Mouse (Mus musculus): ENCODE results near the gene Ocln. TPM values are rescaled to one million over a fixed set of nuclear protein-coding genes. Genes with fewer than 3 reads are reported as not detected.

The Ocln gene
- total RNA-seq, 2 experiments from 2014 or later: 0.30 TPM; not detected in 1

DNA sequence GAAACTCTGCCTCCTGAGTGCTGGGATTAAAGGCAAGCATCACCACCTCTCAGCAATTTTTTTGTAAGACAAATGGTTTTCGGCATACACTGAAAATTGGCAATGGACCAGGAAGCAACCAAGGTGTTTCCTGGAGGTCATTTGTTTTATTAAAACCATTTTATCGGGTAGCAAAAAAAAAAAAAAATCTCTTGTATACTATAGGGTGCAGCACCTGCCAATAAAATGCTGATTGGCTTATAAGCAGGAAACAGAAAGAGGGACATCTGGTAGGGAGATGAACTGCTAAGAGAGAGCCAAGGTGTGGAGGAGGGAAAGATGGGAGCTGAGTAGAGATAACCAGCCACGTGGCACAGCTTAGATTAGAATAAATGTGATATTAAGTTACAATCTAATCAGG, 7.0 kb downstream of the Ocln start:
- no peak for ATAC-seq (replicated peaks; ENCODE audit: poor library complexity)

DNA sequence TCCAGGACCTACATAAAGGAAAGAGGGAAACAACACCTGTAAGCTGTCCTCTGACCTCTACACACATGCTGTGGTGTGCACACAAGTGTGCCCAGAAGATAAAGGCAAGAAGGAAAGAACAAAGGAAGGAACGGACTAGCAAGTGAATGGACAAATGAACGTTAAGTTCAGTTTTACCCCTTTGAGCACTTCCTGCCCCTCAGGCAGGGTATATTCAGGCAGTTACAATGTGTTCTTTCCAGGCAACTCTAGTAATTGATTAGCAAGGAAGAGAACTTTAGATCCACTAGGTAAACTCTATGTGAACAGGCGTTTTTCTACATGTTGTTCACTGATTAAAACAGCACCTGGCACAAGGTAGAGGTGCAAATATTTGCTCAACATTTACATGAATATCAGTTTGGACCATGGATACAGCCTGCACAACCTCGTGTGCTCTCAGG, 8.3 kb downstream of the Ocln start:
- ATAC-seq (replicated peaks; ENCODE audit: poor library complexity): no peak

DNA sequence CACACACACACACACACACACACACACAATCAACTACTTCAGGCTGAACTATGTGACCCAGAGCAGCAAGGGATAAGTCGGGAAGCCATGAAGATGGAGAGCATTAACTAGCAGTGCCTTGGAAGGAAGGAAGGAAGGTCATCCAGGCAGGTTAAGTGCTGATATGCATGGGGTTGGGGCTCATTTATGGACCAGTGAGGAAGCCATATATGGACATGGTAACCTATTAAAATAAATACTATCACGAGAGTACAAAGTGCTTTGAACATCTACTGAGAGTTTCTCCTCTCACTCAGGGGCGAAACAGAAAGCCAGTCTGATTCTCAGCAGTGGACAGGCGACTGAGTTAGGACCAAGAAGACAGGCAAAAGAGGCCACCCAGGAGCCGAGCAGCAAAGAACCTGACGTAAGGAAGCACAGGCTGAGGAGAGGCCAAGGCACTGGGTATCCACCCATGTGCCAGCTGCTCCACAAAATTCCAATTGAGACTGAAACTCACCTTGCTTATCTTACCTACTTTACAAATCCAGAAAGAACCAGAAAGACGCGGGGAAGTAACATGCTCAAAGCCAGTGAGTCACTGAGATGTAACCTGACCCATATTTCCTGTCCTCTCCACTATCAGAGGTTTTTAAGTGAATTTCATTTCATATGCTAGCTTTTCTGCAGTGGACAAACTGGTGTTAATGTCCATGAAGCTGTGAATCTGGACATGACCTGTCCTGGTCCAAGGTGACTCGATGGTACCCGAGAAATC, 9.3 kb downstream of the Ocln start:
- no peak for ATAC-seq (replicated peaks; ENCODE audit: poor library complexity)

DNA sequence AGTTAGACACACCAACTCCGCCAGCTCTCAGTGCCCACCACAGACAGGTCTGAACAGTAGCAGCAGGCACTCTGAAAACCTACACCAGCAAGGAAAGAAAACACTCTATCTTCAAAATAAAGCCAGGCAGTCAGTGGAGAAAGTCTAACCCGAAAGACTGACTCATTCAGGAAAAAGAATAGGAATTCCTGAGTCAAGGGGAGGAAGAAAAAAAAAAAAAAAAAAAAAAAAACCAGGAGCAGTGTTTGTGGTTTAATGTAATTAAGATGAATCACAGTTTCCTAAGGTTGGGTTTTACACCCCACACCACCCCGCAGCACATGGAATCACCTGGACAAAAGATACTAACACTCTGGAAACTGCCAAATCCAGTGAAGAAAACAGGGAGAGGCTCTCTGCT, 16.4 kb downstream of the Ocln start:
- ATAC-seq (replicated peaks; ENCODE audit: poor library complexity): no peak

DNA sequence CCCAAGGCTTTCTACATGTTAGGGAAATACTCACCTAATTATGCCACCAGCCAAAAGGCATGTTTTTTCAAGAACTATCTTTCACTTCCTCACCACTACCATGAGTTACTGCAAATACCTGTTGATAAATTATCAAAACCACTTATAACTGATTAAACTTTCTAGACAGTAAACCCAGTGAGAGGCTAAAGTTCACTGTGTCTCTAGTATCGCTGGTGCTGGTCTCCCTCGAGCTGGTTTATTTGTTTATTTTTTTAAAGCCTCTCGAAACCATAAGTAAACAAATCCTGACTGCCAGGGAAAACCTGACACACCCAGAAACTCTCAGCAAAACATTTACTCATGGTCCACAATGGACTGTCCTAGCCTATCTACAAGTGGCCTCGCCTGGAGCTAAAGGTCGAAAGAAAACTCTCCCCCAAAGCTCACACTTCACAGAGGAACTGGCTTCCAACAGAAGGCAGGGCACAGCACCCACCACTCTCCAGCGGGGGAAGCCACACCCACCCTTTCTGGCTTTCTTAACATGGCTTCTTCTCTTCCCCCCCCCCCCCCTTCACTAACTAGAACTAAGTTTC, 19.6 kb downstream of the Ocln start:
- no peak for ATAC-seq (replicated peaks; ENCODE audit: poor library complexity)

DNA sequence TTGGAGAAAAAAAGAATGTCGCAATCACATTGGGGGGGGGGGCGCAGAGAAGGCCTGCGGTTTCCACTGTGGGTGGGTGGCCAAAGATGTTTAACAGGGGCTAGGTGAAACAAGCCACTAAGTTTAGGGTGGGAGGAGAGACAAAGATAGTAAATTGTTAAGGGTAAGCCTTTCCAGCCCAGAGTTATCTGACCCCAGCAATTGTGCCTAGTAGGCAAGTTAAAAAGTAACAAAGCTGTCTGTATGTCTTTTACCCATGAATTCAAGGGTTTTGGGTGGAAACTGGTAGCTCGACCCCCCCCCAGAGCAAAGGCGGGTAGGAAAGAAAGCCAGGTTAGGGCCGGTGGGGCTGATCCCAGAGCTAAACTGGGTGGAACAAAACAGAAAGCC, 25.9 kb downstream of the Ocln start:
- no peak for ATAC-seq (replicated peaks; ENCODE audit: poor library complexity)

DNA sequence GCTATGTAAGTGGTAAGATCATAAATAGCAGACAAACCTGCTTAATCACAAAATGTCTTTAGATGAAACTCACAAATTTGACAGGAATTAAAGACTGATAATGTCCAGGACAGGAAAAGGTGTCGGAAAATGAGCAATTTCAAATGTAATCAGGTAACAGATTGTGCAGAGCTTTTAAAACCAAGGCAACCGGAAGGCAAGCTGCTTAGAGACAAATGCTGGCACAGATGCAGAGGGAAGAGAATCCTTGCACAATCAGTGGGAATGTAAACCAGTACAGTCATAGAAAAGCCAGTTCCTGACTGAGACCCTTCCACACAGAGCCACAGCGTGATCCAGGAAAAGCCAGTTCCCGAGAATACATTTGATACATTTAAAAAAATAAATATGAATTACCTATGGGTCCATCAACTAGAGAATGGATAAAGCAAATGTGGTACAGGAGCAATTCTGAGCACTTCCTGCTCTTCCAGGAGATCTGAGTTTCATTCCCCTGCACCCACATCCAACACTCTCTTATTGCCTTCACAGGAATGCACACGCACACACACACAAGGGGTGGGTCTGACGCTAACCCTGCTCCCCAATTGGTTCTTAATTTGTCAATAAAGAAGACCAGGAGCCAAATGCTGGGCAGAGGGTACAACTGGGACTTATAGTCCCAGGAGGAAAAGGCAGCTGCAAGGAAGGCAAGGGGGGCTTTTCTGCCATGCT, 26.4 kb downstream of the Ocln start:
- no peak for ATAC-seq (replicated peaks; ENCODE audit: poor library complexity)

DNA sequence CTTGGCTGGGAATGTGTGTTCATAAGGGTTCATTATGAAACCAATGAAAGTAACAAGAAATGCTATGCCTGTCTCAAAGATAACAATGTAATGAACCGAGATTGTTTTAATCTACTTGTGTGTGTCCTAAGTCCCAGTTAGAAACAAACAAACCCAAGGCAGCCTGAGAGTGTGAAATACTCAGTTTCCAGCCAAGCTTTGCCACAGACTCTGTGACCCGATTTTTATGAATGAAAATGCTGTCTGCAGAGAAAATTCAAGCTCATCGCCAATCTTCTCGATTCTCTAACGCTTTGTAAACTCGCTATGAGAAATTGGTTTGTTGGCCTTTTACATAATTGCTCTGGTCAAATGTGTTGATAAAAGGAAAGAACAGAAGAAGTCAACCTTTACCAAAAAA, 27.6 kb downstream of the Ocln start:
- ATAC-seq (replicated peaks; ENCODE audit: poor library complexity): no peak

DNA sequence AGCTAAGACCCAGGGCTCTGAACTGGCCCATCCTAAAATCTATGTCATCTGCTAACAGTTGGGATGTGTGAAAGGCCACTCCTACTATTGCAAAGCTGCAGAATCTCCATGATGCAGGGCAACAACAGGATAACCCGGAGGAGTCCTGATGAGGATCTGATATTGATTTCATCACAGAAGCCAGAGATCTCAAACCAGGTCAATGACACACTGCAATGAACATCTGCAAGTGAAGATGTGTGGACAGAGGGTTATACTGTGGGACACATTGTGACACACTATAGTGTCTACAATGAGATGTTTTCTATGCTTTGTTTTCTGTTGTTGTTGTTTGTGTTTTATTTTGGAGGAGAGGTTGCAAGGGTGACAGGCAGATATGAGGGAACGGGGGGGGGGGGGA, 28.8 kb downstream of the Ocln start:
- ATAC-seq (replicated peaks; ENCODE audit: poor library complexity): no peak

DNA sequence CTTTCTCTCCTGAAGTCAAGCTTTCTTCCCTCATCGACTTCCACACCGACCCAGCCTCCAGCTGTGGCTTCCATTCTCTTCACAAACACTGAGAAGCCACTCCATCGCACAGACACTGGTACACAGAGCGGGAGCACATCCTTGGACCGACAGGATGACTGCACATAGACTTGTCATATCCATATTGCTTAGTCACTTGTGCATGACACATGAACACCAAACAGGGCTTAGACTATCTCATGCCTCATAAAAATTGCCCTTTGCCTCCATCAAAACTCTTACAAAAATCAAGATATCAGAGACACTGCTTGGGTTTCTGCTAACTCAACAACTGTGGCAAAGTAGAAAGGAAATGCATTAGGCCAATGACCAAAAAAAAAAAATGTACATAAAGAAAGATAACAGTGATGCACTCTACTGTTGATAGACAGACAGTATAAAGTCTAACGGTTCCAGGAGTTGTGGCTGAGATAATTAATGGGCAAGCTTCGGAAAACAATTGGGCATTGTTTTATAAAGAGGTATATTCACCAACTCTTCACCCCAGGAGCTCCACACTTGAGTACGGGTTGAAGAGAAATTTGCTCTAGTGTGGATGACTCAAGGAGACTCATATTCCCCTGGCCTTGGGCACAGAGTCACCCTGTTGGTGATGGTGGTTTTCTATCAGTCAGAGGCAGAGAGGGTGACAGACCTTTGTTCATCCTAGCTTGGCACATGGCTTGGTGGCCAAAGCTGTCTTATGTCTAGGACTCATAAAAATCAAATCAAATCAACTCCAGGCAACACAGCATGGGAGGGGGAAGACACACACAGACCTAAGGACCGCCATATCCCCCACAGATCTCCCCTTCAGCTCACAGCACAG, 30.6 kb downstream of the Ocln start:
- ATAC-seq (replicated peaks; ENCODE audit: poor library complexity): no peak

DNA sequence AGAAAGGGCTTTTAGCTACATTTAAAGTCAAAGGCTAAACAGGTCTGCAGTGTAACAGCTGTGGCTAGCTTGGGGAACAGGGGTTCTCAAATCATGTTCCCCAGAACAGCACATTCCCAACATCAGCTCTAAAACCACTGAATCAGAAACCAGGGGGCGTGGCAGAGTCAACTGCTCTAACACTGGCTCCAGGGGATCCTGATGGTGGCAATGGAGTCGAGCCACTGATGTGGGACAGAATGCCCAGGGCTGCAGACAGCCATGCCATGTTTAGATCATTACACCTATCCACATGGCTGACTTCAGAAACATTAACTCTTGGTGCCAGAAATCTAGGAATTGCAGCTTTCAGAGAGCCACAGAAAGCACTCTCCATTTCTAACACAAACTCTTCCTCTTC, 33.4 kb downstream of the Ocln start:
- ATAC-seq (replicated peaks; ENCODE audit: poor library complexity): no peak

DNA sequence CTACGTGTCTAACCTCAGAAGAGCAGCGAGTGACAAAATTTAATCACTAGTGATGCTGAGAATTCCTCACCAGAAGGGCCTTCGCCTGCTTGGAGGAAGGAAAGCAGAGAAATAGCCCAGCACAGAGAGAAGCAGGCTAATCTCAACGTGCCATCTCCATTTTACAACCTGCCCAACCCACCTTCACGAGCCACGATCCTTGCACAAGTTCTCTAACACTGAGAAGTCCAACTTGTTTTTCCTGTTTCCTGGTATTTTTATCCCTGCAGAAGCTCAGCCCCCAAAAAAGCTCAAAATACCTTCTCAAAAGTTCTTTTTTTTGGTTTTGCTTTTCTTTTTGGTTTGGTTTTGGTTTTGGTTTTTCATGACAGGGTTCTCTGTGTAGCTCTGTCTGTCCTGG, 34.3 kb downstream of the Ocln start:
- no peak for ATAC-seq (replicated peaks; ENCODE audit: poor library complexity)

DNA sequence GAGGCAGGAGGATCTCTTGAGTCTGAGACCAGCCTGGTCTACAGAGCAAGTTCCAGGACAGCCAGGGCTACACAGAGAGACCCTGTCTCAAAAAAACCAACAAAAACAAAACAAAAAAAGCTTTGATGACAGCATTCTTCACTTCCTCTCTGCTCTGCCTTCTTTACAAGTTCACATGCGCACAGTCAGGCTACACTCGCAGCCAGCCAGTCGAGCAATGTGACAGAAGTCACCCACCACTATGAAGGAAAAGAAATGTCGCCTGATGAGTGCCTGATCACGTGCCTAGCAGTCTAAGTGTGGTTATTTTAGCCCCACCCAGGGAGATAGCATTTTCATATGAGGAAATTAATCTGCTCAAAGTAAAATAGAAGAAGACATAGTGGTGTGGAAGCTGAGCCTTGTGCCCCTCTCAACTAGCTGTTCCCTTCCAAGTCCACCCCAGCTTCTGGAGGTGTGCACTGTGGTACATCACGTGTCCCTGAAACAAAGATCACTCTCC, 34.8 kb downstream of the Ocln start:
- ATAC-seq (replicated peaks; ENCODE audit: poor library complexity): peak; percentile 26; the same call in 1 of the 2 replicates

DNA sequence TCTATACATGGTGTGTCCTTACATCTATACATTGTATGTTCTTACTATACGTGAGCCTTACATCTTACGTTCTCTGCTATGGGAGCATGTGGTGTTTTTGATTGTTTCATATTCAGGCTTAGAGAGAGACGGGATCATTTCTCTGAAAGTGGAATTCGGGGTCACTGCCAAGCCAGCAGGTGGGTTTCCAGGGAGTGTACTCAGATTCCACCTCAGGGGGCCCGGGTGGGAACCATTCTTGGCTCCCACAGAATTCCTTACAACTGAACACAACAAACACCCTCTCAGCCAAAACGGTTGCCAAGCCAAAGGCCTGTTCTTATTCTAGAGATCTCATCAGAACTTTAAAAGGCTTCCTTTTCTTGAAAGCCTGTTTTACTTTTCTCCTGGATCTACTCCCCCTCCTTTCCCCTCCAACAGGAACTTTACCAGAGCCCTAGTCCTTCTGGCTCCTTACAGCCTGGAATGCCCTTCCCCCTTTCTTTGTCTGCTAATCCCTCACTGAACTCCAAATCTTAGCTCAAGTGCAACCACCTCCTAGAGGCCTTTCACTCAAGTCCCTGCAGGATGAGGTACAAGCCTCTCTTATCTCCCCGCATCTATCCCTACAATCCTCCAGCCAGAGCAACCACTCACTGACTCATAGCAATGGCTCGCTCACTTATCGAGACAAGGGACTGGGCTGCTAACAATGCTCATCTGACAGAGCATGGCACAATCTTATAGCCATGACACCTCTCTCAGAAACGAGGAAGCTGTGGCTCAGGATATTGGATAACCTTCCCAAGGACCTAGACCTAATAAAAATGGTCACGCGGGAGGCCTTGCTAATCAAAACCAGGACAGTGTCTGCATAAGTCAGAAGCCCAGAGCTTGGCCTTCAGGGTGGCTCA, 36.1 kb downstream of the Ocln start:
- no peak for ATAC-seq (replicated peaks; ENCODE audit: poor library complexity)

DNA sequence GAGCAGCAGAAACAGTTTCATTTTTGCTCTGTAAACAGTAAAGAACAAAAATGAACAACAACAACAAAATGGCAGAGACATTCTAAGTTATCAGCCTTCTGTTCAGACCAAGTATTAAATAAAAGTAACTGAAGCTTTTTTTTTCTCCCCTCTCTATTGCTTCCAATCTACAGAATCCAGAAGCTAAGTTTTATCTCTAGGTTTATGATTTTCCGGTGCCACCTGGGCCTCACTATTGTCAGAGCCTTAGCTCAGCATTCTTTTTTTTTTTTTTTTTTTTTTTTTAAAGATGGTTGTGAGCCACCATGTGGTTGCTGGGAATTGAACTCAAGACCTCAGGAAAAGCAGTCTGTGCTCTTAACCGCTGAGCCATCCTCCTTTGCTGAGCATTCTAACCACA, 39.7 kb downstream of the Ocln start:
- no peak for ATAC-seq (replicated peaks; ENCODE audit: poor library complexity)

DNA sequence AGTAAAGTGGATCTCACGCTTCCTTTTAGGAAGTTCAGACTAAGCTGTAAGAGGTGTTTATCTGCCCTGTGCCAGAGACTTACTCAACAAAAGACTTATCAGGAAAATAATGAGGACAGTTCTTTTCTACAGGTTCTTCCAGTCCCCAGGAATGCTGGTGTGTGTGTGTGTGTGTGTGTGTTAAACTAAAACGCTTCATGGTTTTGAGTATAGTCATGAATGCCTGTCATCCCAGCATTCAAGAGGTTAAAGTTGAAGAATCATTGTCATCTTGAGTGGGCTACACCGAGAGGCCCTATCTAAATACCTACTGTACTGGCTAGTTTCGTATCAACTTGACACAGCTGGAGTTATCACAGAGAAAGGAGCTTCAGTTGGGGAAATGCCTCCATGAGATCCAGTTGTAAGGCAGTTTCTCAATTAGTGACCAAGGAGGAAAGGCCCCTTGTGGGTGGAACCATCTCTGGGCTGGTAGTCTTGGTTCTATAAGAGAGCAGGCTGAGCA, 40.6 kb downstream of the Ocln start:
- ATAC-seq (replicated peaks; ENCODE audit: poor library complexity): 0 out of 2 replicates have a peak, but pooled peaks have one; percentile 34

DNA sequence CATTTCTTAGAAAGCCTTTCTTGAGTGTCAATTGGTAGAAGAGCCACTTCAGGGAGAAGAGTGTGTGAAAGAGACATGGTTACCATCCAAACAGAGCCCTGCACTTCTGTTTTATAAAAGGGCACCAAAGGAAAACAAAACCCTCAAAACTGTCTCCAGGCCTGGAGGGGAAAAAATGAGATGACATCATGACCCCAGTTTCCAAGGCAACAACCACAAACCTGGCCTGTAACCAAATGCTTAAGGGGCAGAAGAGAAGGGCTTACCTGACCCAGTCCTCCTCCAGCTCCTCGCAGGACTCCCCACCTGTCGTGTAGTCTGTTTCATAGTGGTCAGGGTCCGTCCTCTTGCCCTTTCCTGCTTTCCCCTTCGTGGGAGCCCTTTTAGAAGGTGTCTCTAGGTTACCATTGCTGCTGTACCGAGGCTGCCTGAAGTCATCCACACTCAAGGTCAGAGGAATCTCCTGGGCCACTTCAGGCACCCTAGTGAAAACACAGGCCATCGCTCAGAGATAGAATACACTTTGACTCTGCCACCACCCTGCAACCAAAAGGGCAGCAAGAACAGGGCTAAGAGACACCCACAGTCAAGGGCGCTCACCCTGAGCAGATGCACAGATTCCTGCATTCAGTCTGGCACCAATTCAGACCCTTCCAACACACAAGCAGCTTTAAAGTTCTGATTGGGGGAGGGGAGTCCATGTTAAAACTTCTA, 41.2 kb downstream of the Ocln start:
- ATAC-seq (replicated peaks; ENCODE audit: poor library complexity): peak; percentile 11; the same call in 1 of the 2 replicates

DNA sequence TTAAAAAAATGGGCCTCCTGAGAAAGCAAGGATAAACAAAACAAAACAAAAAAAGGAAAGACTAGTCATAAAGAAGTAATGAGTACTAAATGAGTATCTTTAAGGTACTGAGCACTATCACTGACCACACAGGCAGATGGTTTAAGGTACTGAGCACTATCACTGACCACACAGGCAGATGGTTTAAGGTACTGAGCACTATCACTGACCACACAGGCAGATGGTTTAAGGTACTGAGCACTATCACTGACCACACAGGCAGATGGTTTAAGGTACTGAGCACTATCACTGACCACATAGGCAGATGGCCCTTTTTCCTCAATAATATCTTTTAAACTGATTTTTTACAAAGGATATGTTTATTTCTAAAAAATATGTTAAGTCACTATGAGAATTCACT, 52.9 kb downstream of the Ocln start:
- peak; percentile 50; the same call in 1 of the 2 replicates for ATAC-seq (replicated peaks; ENCODE audit: poor library complexity)

DNA sequence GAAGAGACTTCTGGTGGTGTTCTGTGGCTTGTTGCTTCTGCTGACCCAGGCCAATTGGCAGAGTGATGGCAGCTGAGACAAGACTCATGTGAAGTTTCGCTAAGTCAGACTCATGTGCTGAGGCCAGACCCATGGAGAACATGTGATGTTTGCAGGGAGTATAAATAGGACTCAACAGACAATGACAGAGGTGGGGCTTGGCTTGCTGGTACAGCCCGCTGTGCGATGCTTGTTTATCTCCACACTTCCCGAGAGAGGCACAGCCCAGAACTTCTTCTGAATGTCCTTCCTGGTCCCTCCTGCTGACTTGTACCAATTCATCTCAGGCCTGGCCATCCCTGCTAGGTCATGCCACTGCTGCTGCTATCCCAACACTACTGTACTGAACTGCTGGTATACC, 57.2 kb downstream of the Ocln start:
- ATAC-seq (replicated peaks; ENCODE audit: poor library complexity): no peak
